Mouse (Mus musculus) heart, postnatal 0 days (tissue): ENCODE measurements around the gene Rab4a.

Source experiments
- CTCF ChIP-seq: IDR thresholded peaks from 2 replicates; pipeline ENCODE4 v1.5.1; 2016; ENCODE audit warnings: antibody characterized with exemption, control low read depth, low read depth
- EP300 ChIP-seq: IDR thresholded peaks from 2 replicates; pipeline ENCODE4 v1.6.1; 2016; ENCODE audit warnings: antibody characterized with exemption, low read depth

- TF ChIP-seq EP300 (no peak), CTCF (no peak)
Measured at GRCm38 (mm10) chr8:123854252-123854651, 48.5 kb downstream of the Rab4a start.
